Mouse (Mus musculus) CH12.LX (cell line): ENCODE data around the gene Car5a. TPM values are rescaled to one million over a fixed set of nuclear protein-coding genes. Genes with fewer than 3 reads are reported as not detected.

Experiments
- DNase-seq: peaks from one replicate; pipeline ENCODE4 v3.0.0-alpha.2; 2013; ENCODE audit errors: extremely low read depth
- H3K27ac ChIP-seq: 2 replicates; pipeline ENCODE4 v1.5.1; 2012; ENCODE audit warnings: low read depth, mild to moderate bottlenecking, control low read depth, moderate library complexity; ENCODE audit not compliant: insufficient read depth
- H3K27me3 ChIP-seq: replicated peaks from 2 replicates; pipeline ENCODE3; 2012; ENCODE audit warnings: inconsistent platforms
- H3K36me3 ChIP-seq, 2 experiments: replicated peaks in 1 of 2; 2 replicates each; pipeline versions ENCODE3 to v1.6.1; 2012; ENCODE audit warnings: inconsistent platforms in 1 of 2, low read length in 1 of 2, mild to moderate bottlenecking in 1 of 2, mixed read lengths in 1 of 2, moderate library complexity in 1 of 2; ENCODE audit not compliant: control insufficient read depth in 1 of 2, insufficient read depth in 1 of 2
- H3K4me1 ChIP-seq, 2 experiments: 2 replicates each; pipeline ENCODE4 v1.6.1; 2012; ENCODE audit warnings: inconsistent platforms in 1 of 2, moderate library complexity in 1 of 2; ENCODE audit not compliant: insufficient read depth in 2 of 2, control insufficient read depth in 1 of 2
- H3K4me2 ChIP-seq: 2 replicates; pipeline ENCODE4 v1.6.1; 2012; ENCODE audit warnings: low read depth, mild to moderate bottlenecking, control low read depth; ENCODE audit not compliant: poor library complexity, insufficient read depth, severe bottlenecking
- H3K4me3 ChIP-seq, 3 experiments: fragments of 150-350 bp in 1 of 3; sonication (generic) in 1 of 3; replicated peaks in 1 of 3; 2 replicates each; pipeline versions ENCODE3 to v1.5.1; 2011 to 2012; ENCODE audit warnings: low read depth in 2 of 3, low read length in 2 of 3, mild to moderate bottlenecking in 2 of 3, moderate library complexity in 2 of 3, control low read depth in 1 of 3, improper control_type of control experiment in 1 of 3, inconsistent platforms in 1 of 3, mixed read lengths in 1 of 3; ENCODE audit not compliant: poor library complexity in 1 of 3
- H3K79me2 ChIP-seq: replicated peaks from 2 replicates; pipeline ENCODE4 v1.6.1; 2012; ENCODE audit warnings: mild to moderate bottlenecking, moderate library complexity; ENCODE audit not compliant: control insufficient read depth, poor library complexity, insufficient read depth, severe bottlenecking; ENCODE audit errors: extremely low read depth
- H3K9ac ChIP-seq: 2 replicates; pipeline ENCODE4 v1.6.1; 2012; ENCODE audit warnings: low read depth, mild to moderate bottlenecking, control low read depth, moderate library complexity; ENCODE audit not compliant: insufficient read depth
- H3K9me3 ChIP-seq: replicated peaks from 2 replicates; pipeline ENCODE3; 2012; ENCODE audit warnings: low read length, inconsistent platforms, mixed read lengths
- CHD1 ChIP-seq: IDR thresholded peaks from 2 replicates; pipeline ENCODE4 v1.6.1; 2012; ENCODE audit warnings: low read depth, low read length, improper control_type of control experiment, inconsistent platforms
- CHD2 ChIP-seq: IDR thresholded peaks from 2 replicates; pipeline ENCODE4 v1.6.1; 2011; ENCODE audit warnings: low read length, improper control_type of control experiment
- ELF1 ChIP-seq: IDR thresholded peaks from 2 replicates; pipeline ENCODE4 v1.6.1; 2014; ENCODE audit warnings: low read depth, mild to moderate bottlenecking, inconsistent platforms, low read length, improper control_type of control experiment
- EP300 ChIP-seq: IDR thresholded peaks from 2 replicates; pipeline ENCODE4 v1.6.1; 2011; ENCODE audit warnings: low read length, improper control_type of control experiment
- ETS1 ChIP-seq: conservative IDR thresholded peaks from 2 replicates; pipeline ENCODE4 v1.6.1; 2012; ENCODE audit warnings: low read depth, mild to moderate bottlenecking, inconsistent platforms, low read length, improper control_type of control experiment, moderate library complexity
- GABPA ChIP-seq: IDR thresholded peaks from 2 replicates; pipeline ENCODE4 v1.6.1; 2012; ENCODE audit warnings: low read depth, low read length, improper control_type of control experiment, inconsistent platforms; ENCODE audit not compliant: insufficient replicate concordance
- HCFC1 ChIP-seq: IDR thresholded peaks from 2 replicates; pipeline ENCODE4 v1.6.1; 2012; ENCODE audit warnings: low read depth, mild to moderate bottlenecking, inconsistent platforms, low read length, improper control_type of control experiment
- JUN ChIP-seq: IDR thresholded peaks from 2 replicates; pipeline ENCODE4 v1.6.1; 2011; ENCODE audit warnings: low read depth, mild to moderate bottlenecking, low read length, improper control_type of control experiment, moderate library complexity; ENCODE audit not compliant: insufficient read depth
- JUND ChIP-seq: conservative IDR thresholded peaks from 2 replicates; pipeline ENCODE4 v1.6.1; 2011; ENCODE audit warnings: low read depth, low read length, improper control_type of control experiment
- KAT2A ChIP-seq: IDR thresholded peaks from 2 replicates; pipeline ENCODE4 v1.6.1; 2012; ENCODE audit warnings: low read length, improper control_type of control experiment, inconsistent platforms; ENCODE audit not compliant: insufficient replicate concordance
- MAFK ChIP-seq: IDR thresholded peaks from 2 replicates; pipeline ENCODE4 v1.6.1; 2011; ENCODE audit warnings: low read length, improper control_type of control experiment; ENCODE audit not compliant: insufficient replicate concordance
- MAX ChIP-seq: IDR thresholded peaks from 2 replicates; pipeline ENCODE4 v1.6.1; 2011; ENCODE audit warnings: low read length, improper control_type of control experiment
- MAZ ChIP-seq: IDR thresholded peaks from 2 replicates; pipeline ENCODE4 v1.6.1; 2012; ENCODE audit warnings: low read depth, mild to moderate bottlenecking, inconsistent platforms, low read length, improper control_type of control experiment, moderate library complexity
- MEF2A ChIP-seq: IDR thresholded peaks from 2 replicates; pipeline ENCODE4 v1.6.1; 2014; ENCODE audit warnings: low read depth, mild to moderate bottlenecking, inconsistent platforms, low read length, improper control_type of control experiment, borderline replicate concordance
- MXI1 ChIP-seq: IDR thresholded peaks from 2 replicates; pipeline ENCODE4 v1.6.1; 2011; ENCODE audit warnings: mild to moderate bottlenecking, low read depth, low read length, improper control_type of control experiment
- MYC ChIP-seq: IDR thresholded peaks from 2 replicates; pipeline ENCODE4 v1.6.1; 2011; ENCODE audit warnings: low read depth, mild to moderate bottlenecking, improper control_type of control experiment, low read length
- NELFE ChIP-seq: IDR thresholded peaks from 2 replicates; pipeline ENCODE4 v1.6.1; 2011; ENCODE audit warnings: low read depth, low read length, improper control_type of control experiment
- NRF1 ChIP-seq: IDR thresholded peaks from 2 replicates; pipeline ENCODE4 v1.6.1; 2014; ENCODE audit warnings: low read depth, mild to moderate bottlenecking, inconsistent platforms, low read length, improper control_type of control experiment, moderate library complexity
- PAX5 ChIP-seq: IDR thresholded peaks from 2 replicates; pipeline ENCODE4 v1.6.1; 2012; ENCODE audit warnings: low read length, inconsistent platforms, mixed read lengths
- POLR2A ChIP-seq: IDR thresholded peaks from 2 replicates; pipeline ENCODE4 v1.6.1; 2011; ENCODE audit warnings: low read depth, mild to moderate bottlenecking, improper control_type of control experiment, low read length
- POLR2AphosphoS2 ChIP-seq: IDR thresholded peaks from 2 replicates; pipeline ENCODE4 v1.6.1; 2011; ENCODE audit warnings: low read depth, low read length, improper control_type of control experiment
- RAD21 ChIP-seq: IDR thresholded peaks from 2 replicates; pipeline ENCODE4 v1.6.1; 2011; ENCODE audit warnings: low read depth, mild to moderate bottlenecking, low read length, improper control_type of control experiment, moderate library complexity
- SIN3A ChIP-seq: IDR thresholded peaks from 2 replicates; pipeline ENCODE4 v1.6.1; 2012; ENCODE audit warnings: low read length, improper control_type of control experiment, inconsistent platforms
- SMC3 ChIP-seq: IDR thresholded peaks from 2 replicates; pipeline ENCODE4 v1.6.1; 2011; ENCODE audit warnings: low read depth, low read length, improper control_type of control experiment
- TBP ChIP-seq: conservative IDR thresholded peaks from 2 replicates; pipeline ENCODE4 v1.6.1; 2011; ENCODE audit warnings: low read depth, low read length, improper control_type of control experiment
- TCF12 ChIP-seq: IDR thresholded peaks from 2 replicates; pipeline ENCODE4 v1.6.1; 2014; ENCODE audit warnings: low read depth, mild to moderate bottlenecking, inconsistent platforms, low read length, improper control_type of control experiment
- UBTF ChIP-seq: IDR thresholded peaks from 2 replicates; pipeline ENCODE4 v1.6.1; 2012; ENCODE audit warnings: low read depth, mild to moderate bottlenecking, inconsistent platforms, low read length, improper control_type of control experiment, moderate library complexity
- USF2 ChIP-seq: conservative IDR thresholded peaks from 2 replicates; pipeline ENCODE4 v1.6.1; 2011; ENCODE audit warnings: low read depth, low read length, improper control_type of control experiment
- ZC3H11A ChIP-seq: IDR thresholded peaks from 2 replicates; pipeline ENCODE4 v1.6.1; 2012; ENCODE audit warnings: low read depth, mild to moderate bottlenecking, inconsistent platforms, low read length, improper control_type of control experiment
- ZMIZ1 ChIP-seq: IDR thresholded peaks from 2 replicates; pipeline ENCODE4 v1.6.1; 2012; ENCODE audit warnings: low read depth, mild to moderate bottlenecking, inconsistent platforms, low read length, improper control_type of control experiment
- ZNF384 ChIP-seq: IDR thresholded peaks from 2 replicates; pipeline ENCODE4 v1.6.1; 2012; ENCODE audit warnings: low read depth, low read length, improper control_type of control experiment, inconsistent platforms
- dilution Hi-C: fragments of 300-500 bp; cut with MboI; formaldehyde crosslinking; loops from 2 replicates; pipeline ENCODE4 v1.14.3; 2020; ENCODE audit warnings: low sequenced_read_pairs; ENCODE audit not compliant: extremely low pct_unique_long_range_greater_than_20kb, extremely low pct_ligation_motif_present
- in situ Hi-C: fragments of 300-500 bp; cut with MboI; formaldehyde crosslinking; loops from 3 replicates; pipeline ENCODE4 v1.14.3; 2019; ENCODE audit warnings: low sequenced_read_pairs, low pct_ligation_motif_present, low pct_unique_long_range_greater_than_20kb, mixed read lengths
- polyA plus RNA-seq: library from polyadenylated mRNA; unstranded; fragments of >175 nt; gene quantifications from 2 replicates; pipeline ENCODE4 v1.2.1, GENCODE M21; 2012; ENCODE audit warnings: low read depth; ENCODE audit not compliant: insufficient read length
- total RNA-seq, 2 experiments: library from RNA; depleted of rRNA; stranded (reverse); fragments of 300-350 nt in 1 of 2; fragments of >200 nt in 1 of 2; gene quantifications; 2 replicates each; pipeline ENCODE4 v1.2.3; 2012 to 2014

The Car5a gene
- total and polyA plus RNA-seq, 3 experiments, result 1.6 to 9.7 TPM; not detected in 1

GRCm38 (mm10) chr8:121950749-121951655 lies 6.3 kb upstream of the Car5a start (continued):
- TF ChIP-seq KAT2A, result no peak
- TF ChIP-seq NRF1, result no peak
- TF ChIP-seq MAX, result no peak
- no peak for TF ChIP-seq EP300
- no peak for TF ChIP-seq ZC3H11A
- TF ChIP-seq CHD1, result peak; percentile 74; the same call in 1 of the 2 replicates
- TF ChIP-seq GABPA, result no peak

- peak overlapping the region; percentile 100 for H3K9ac ChIP-seq
- H3K27ac ChIP-seq, result peak overlapping the region; percentile 93
- in situ Hi-C loops, result loop anchor here (10.0 kb wide), 1 partner anchor 365 kb away; no protein-coding TSS in a partner anchor
- H3K27me3 ChIP-seq, result peaks cover 8% of the 10 kb centered on the region
- H3K9me3 ChIP-seq, result no peaks in the 10 kb centered on the region
- H3K4me3 ChIP-seq, result peak overlapping the region; percentile 49 to 99 (median 97)
- peaks cover 18 to 29% of the 10 kb centered on the region in 2 experiments for H3K36me3 ChIP-seq
- peak; percentile 98 for DNase-seq
- peaks cover 21 to 48% of the 10 kb centered on the region in 2 experiments for H3K4me1 ChIP-seq
- H3K4me2 ChIP-seq, result peak overlapping the region; percentile 69
- H3K79me2 ChIP-seq, result peaks cover 40% of the 10 kb centered on the region
- dilution Hi-C loops, result no loop called here
- TF ChIP-seq NRF1 (peak; percentile 91), ELF1 (peak; percentile 93), JUND (peak; percentile 54; the same call in 1 of the 2 replicates), TBP (peak; percentile 57; the same call in 1 of the 2 replicates), MAFK (no peak), MEF2A (peak; percentile 85), SIN3A (peak; percentile 97), MAX (peak; percentile 69; the same call in 1 of the 2 replicates), ETS1 (0 out of 2 replicates have a peak, but pooled peaks have one; percentile 32), USF2 (no peak), EP300 (no peak), TCF12 (peak; percentile 84), UBTF (no peak), NELFE (no peak), RAD21 (no peak), POLR2AphosphoS2 (no peak; the same call in 1 of the 2 replicates), KAT2A (peak; percentile 100), MYC (peak; percentile 94), SMC3 (no peak), MAZ (peak; percentile 63), ZNF384 (peak; percentile 46; the same call in 1 of the 2 replicates), ZC3H11A (no peak), HCFC1 (peak; percentile 98), CHD2 (peak; percentile 98), ZMIZ1 (0 out of 2 replicates have a peak, but pooled peaks have one; percentile 8), GABPA (peak; percentile 97; the same call in 1 of the 2 replicates), PAX5 (no peak), JUN (peak; percentile 24; the same call in 1 of the 2 replicates), MXI1 (peak; percentile 88), POLR2A (peak; percentile 65; the same call in 1 of the 2 replicates)
Measured at GRCm38 (mm10) chr8:121949941-121950748, 5.4 kb upstream of the Car5a start.
